Mouse (Mus musculus) common myeloid progenitor, adult 5-6 weeks (primary cell): ENCODE data around the gene Tdg. TPM values are rescaled to one million over a fixed set of nuclear protein-coding genes. Genes with fewer than 3 reads are reported as not detected.
"Not testable (repeated sequence)": the region's sequence is repeated elsewhere in the genome, so short reads cannot be mapped to it uniquely, and the experiment has no call there.

Source experiments
- ATAC-seq: replicated peaks from 2 replicates; pipeline ENCODE4 v1.8.0; 2016; ENCODE audit warnings: low read depth, mild to moderate bottlenecking, moderate TSS enrichment, inconsistent platforms; ENCODE audit not compliant: poor library complexity, severe bottlenecking
- total RNA-seq: library from RNA; stranded (forward); fragments of 200-1000, 187-1606 nt; gene quantifications from 2 replicates; pipeline ENCODE4 v1.2.3, GENCODE M21; 2017

The Tdg gene
- total RNA-seq, result 97.6 and 111 TPM in 2 replicates

GRCm38 (mm10) chr10:82629586-82630255 lies at the start of gene Tdg:
Gene Tdg, plus strand, starts transcription at chr10:82629828.
- ATAC-seq, result peak; percentile 90

- ATAC-seq, result not testable (repeated sequence)
Measured at GRCm38 (mm10) chr10:82589673-82590072, 40.0 kb upstream of the Tdg start.

GRCm38 (mm10) chr10:82594421-82594820 lies 35.2 kb upstream of the Tdg start:
- not testable (repeated sequence) for ATAC-seq

GRCm38 (mm10) chr10:82622235-82622634 lies 7.4 kb upstream of the Tdg start:
- no peak for ATAC-seq

GRCm38 (mm10) chr10:82622671-82623552 lies 6.7 kb upstream of the Tdg start, which contains the start of gene 1190007I07Rik:
Gene 1190007I07Rik, minus strand, starts transcription at chr10:82623228.
- ATAC-seq, result peak; percentile 92

GRCm38 (mm10) chr10:82623553-82623932 lies 6.1 kb upstream of the Tdg start:
- not testable (repeated sequence) for ATAC-seq

GRCm38 (mm10) chr10:82629111-82629585 lies 480 bp upstream of the Tdg start:
- ATAC-seq, result peak; percentile 40

GRCm38 (mm10) chr10:82630497-82630896 lies 869 bp downstream of the Tdg start:
- ATAC-seq, result no peak

- no peak for ATAC-seq
Measured at GRCm38 (mm10) chr10:82631133-82631532, 1.5 kb downstream of the Tdg start.

GRCm38 (mm10) chr10:82632496-82633280 lies 3.1 kb downstream of the Tdg start:
- no peak for ATAC-seq

GRCm38 (mm10) chr10:82634348-82634747 lies 4.7 kb downstream of the Tdg start:
- ATAC-seq, result no peak

GRCm38 (mm10) chr10:82636321-82636720 lies 6.7 kb downstream of the Tdg start:
- no peak for ATAC-seq

- no peak for ATAC-seq
Measured at GRCm38 (mm10) chr10:82639032-82639698, 9.5 kb downstream of the Tdg start.

GRCm38 (mm10) chr10:82641481-82641880 lies 11.9 kb downstream of the Tdg start:
- no peak for ATAC-seq

GRCm38 (mm10) chr10:82646083-82646482 lies 16.5 kb downstream of the Tdg start:
- no peak; the same call in 1 of the 2 replicates for ATAC-seq

- peak; percentile 54; the same call in 1 of the 2 replicates for ATAC-seq
Measured at GRCm38 (mm10) chr10:82647205-82647811, 17.7 kb downstream of the Tdg start.

- no peak for ATAC-seq
Measured at GRCm38 (mm10) chr10:82651221-82651620, 21.6 kb downstream of the Tdg start.

- no peak for ATAC-seq
Measured at GRCm38 (mm10) chr10:82652625-82653024, 23.0 kb downstream of the Tdg start.

GRCm38 (mm10) chr10:82654581-82654980 lies 25.0 kb downstream of the Tdg start:
- ATAC-seq, result no peak
